Mouse (Mus musculus) urinary bladder, postnatal 4 days (tissue): ENCODE results near the gene Hist1h1e.
"Not testable (repeated sequence)": the region's sequence is repeated elsewhere in the genome, so short reads cannot be mapped to it uniquely, and the experiment has no call there.

Experiments
- DNase-seq, 2 experiments: peaks; one replicate each; pipeline ENCODE4 v3.0.0; 2021 to 2022; ENCODE audit warnings: low spot score in 2 of 2

Hist1h1e gene

DNA sequence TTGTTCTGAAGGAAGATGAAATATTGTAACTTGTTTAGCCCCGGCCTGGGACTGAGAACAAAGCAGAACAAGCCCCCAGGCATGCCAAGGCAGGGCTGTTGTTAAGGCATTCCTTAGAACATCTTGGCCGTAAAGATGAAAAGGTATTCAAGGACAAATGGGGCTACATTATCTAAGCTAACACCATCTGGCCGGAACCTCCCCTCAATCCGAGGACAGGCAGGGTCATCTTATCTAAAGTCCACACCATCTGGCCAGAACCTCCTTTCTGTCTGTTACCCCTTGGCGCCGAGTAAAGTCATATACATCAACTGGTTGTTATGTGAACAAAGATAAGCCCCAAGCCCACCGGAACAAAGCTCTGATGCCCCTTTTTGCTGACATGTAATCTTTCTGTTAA, 30.5 kb downstream of the Hist1h1e start:
- not testable (repeated sequence) for DNase-seq

DNA sequence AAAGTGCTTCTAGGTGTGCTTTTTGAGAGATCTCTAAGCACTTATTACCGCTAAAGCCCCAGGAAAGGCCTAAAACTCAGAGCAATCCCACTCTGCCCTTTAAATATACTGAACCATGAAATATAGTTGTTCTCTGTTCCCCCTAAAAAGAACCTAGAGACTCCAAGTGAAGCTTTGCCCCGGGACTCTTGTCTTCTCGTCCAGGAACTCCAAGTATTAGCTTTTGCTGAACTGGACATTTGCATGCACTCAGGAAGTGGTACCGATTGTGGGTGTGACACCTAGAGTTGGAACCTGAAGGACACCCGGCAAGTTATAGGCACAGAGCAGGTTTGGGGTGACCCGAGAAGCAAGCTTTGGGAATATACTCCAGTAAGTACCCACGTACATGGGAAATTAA, 31.2 kb downstream of the Hist1h1e start:
- no peak for DNase-seq

DNA sequence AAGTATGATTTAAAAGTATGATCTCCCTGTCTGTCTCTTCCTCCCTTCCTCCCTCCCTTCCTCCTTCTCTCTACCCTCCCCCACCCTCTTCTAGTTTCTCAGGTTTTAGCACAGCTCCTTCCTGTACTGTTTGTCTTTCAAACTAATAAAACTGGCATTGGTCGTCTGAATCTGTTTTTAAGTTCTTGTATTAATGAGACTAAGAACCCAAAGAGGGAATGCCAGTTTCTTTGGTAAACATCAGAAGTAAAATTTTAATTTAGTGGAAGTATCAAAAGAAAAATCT, 35.5 kb downstream of the Hist1h1e start:
- DNase-seq = no peak

DNA sequence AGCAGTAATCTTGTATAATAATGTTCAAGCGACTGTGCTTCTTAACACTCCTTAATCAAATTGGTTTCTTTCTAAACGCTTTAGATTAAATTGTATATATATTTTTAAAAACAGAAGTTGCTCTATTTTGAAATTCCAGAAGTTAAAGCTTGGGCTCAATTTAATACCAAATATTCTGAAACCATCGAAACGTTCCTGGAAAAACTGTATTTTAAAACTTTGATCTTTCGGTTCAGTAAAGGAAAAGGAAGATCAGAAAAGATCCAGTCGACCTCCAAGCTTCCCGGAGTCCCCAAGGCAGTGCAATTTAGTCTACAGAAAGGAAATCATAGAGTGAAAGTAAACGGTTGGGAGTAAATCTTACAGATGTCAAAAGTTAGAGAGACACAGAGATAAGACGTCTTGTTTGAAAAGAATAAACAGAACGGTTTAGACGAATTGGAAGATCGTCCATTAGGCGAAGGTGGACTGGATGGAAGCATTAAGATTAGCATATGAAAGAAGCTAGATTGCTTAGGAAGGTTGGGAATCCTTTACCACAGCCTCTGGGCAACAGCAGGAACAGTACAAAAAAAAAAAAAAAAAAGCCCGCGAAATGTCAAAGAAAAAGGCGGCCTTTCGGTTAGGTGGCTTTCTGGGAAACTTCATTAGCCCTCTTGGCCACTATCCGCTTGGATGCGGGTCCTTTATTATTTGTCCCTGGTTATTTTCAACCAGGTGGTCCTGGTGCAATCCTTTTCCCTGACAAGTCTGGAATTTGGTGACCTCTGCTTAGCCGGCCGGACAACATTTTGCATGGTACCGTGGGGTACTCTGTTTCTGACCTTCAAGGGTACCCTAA, 36.0 kb downstream of the Hist1h1e start:
- no peak for DNase-seq

- DNase-seq = peak in 1 of 2 experiments; percentile 66
Observed at GRCm38 (mm10) chr13:23585442-23586098, 36.8 kb downstream of the Hist1h1e start.

DNA sequence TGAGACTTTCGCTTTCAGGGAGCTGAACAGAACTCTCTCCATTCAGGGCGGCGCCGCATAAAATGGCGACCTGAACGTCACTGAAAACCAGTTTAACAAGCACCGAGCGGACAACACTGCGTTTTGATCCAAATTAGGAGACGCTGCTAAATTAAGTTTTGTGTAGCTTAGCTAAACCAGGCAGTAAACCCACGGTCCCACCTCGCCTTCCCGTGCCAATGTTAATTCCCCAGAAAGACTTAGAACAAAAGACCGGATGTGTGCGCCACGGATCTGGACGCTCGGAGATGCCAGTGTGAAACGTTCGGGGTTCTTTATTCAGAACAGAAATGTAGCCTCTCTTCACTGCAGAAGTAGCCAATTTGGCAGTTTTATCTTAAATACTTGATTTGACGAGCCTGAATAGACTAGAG, 37.3 kb downstream of the Hist1h1e start:
- DNase-seq = peak; percentile 60 to 71

GRCm38 (mm10) chr13:23584331-23584730, 38.0 kb downstream of the Hist1h1e start:
- DNase-seq = no peak

- no peak for DNase-seq
Observed at GRCm38 (mm10) chr13:23583387-23584068, 38.8 kb downstream of the Hist1h1e start.

GRCm38 (mm10) chr13:23582219-23583056, 39.9 kb downstream of the Hist1h1e start:
- no peak for DNase-seq

GRCm38 (mm10) chr13:23581408-23582218, 40.7 kb downstream of the Hist1h1e start, which contains the start of gene Hist1h4d:
Gene Hist1h4d (plus strand): TSS chr13:23581598.
- DNase-seq = peak; percentile 94 to 95

GRCm38 (mm10) chr13:23577835-23578234, 44.5 kb downstream of the Hist1h1e start:
- DNase-seq = no peak

DNA sequence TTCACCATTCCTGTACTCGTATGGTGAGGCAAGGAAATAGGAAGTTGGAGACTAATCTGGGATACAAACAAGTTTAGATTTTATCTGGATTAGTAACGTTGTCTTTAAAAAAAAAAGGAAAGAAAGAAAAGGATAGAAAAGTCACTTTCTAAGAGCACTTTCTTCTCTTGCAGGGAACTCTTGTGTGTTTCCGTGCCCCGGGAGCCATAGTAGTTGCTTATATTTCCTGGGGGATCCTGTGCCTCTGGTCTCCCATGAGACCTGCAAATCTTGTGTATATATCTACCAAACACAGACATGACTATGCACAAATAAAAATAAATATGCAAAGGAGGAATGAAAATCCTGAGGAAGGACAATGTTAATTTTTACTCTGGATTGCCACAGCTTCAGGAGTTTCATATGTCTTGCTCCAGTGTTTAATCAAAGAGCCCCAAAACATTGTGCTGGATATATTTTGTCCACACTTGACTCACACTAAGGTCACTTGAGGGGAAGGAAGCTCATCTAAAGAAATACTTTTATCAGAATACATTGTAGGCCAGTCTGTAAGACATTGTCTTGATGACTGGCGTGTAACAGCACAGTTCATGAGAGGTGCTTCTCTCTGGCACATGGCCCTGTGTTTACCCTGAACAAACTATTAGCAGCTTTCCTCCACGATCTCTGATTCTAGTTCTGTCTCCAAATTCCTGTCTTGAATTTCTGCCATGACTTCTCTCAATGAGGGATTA, 45.3 kb downstream of the Hist1h1e start:
- no peak for DNase-seq

DNA sequence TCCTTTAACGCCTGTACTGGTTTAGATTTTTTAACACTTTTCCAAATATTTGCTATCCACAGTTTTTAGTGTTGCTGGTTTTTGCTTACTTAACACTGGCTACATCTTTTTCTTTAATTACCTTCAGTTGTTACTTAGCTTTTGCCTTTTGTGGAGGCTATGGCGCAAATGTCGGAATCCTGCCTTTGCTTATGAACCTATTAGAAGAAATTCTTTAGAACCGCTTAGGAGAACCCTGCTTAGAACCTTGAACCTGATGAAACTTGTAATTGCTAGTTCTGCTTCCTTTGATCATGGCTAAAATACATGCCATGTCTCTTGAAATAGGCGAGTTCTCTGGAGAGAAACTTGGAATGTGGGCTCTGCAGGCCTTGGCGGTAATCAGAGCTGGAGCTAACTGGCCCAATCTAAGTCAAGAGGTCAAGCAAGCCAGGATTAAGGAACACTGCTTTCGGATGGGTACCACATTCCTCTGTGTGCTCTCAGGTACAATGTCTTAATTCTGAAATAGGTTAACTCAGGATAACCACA, 45.9 kb downstream of the Hist1h1e start:
- DNase-seq = no peak

GRCm38 (mm10) chr13:23575864-23576313, 46.5 kb downstream of the Hist1h1e start:
- DNase-seq = not testable (repeated sequence)

GRCm38 (mm10) chr13:23575271-23575851, 47.0 kb downstream of the Hist1h1e start, which contains the start of gene Hist1h3d:
Gene Hist1h3d (plus strand): TSS chr13:23575763.
- DNase-seq = peak in 1 of 2 experiments; percentile 33

- DNase-seq = not testable (repeated sequence)
Observed at GRCm38 (mm10) chr13:23574546-23575170, 47.7 kb downstream of the Hist1h1e start.

DNA sequence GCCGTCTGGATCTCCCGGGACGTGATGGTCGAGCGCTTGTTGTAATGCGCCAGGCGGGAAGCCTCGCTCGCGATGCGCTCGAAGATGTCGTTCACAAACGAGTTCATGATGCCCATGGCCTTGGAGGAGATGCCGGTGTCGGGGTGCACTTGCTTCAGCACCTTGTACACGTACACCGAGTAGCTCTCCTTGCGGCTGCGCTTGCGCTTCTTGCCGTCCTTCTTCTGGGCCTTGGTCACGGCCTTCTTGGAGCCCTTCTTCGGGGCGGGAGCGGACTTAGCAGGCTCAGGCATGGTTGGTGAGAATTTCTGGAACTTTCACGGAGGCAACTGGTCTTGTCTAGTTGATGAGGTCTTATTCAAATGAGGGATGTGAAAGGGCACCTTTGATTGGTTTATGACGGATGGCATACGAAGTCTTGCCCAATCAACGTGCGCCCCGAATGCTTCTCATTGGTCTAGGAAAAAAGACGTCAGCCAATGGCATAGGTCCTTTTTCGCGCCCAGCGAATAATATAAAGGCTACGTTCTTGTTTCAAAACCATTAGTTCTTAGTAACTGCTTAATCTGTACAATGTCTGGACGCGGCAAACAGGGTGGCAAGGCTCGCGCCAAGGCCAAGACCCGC, 48.3 kb downstream of the Hist1h1e start, which contains the start of the genes Hist1h2bf and Hist1h2ad:
Hist1h2bf (minus strand) TSS at position 299 of the 627 bp plus-strand sequence.
Hist1h2ad (plus strand) TSS at position 484 of the 627 bp plus-strand sequence.
- DNase-seq = peak; percentile 86
